Mouse (Mus musculus): ENCODE measurements at regions not wholly inside any gene's neighbourhood (a gene's known extent, or its start where the extent isn't known, plus 50 kb on each side); places are given as distances from the start of the nearest gene placed in this dataset.
A peak's percentile ranks its signal among the peaks of the same experiment; 100 is the strongest.

DNA sequence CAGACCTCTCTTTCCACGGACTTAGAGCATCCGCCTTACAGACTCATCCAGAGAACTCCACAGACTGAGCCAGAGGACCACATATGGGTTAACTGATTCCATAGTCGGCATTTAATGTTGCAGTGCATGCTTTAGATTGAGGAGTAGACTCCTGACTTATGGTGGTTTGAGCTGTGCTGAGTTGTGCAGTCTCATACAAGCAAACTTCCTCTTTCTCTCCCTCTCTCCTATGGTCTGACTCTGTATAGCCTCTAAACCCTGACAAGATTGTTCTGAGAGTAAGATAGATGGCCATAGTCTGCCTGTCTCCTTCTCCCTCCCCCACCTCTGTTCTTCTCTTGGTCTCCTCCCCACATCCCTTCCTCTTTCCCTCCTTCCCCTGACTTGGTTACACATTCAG, 616.0 kb downstream of the Ryr2 start:
- DNase-seq (ENCODE audit: low spot score) = no peak

DNA sequence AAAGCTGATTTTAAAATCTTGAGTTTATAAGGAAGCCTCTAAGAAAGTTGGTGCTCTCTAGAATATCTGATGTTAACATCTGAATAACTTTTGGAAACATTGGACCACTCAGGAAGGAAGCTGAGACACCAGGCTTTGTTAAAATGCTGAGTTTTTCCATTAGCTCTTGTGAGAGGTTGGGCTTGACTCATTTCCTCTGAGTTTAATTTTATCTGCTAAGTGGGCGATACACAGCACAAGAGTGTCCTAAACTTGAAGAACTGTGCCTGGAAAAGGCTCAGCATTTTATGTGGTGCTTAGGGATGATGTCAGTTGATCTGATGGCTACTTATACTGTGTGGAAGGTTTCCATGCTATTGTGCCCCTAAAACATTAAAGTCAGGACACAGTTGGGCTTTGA, 623.6 kb downstream of the Ryr2 start:
- DNase-seq (ENCODE audit: low spot score) = no peak

DNA sequence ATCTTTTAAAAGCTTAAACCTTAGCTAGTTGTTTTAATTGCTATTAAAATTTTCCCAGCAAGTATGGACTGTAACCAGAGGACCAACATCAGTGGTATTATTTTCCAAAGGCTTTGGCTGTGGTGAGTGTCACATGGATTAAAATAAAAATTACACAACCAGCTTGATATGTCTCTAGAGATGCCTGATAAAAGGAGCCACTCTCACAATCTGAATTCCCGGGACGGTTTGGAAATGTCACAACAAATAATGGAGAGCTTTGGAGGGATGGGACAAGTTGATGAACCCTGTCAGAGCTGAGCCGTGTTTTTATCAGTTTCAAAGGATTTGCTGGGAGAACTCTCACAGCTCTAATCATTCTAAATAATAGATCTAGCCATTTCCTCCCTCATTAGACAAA, 624.0 kb downstream of the Ryr2 start:
- no peak for DNase-seq (ENCODE audit: low spot score)

DNA sequence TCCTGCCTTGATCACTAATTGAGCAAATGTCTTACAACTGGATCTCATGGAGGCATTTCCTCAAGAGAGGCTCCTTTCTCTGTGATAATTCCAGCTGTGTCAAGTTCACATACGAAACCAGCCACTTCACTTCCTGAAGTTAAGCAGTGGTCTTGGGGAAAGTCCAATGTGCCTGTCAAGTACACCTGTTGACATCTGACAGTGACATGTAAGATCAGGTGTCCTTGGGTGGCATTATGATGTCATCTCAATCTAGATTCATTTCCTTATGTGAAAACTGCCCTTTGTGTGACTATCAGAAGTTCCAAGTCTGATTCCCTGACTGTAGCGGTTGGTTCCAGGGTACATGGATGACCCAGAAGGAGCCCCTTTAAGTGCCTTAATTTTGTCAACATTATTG, 646.5 kb downstream of the Ryr2 start:
- no peak for DNase-seq (ENCODE audit: low spot score)

DNA sequence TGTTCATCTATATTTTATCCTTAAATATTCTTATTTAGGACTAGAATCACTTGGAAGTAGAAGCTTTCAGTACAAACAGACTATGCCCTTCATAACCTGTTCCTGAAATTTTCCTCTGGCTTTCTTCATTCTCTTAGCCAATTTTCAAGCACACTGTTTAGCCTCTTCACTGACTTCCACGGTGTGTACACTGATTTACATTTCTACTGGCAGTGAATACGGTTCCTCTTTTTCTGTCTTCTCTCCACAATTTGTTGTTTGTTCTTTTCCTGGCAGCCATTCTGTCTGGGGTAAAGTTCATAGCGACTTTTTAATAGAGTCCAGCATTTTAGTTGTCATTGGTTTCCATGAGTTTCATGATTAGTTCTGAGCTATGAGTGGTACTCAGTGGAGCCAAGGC, 651.6 kb downstream of the Ryr2 start:
- DNase-seq (ENCODE audit: low spot score) = no peak

DNA sequence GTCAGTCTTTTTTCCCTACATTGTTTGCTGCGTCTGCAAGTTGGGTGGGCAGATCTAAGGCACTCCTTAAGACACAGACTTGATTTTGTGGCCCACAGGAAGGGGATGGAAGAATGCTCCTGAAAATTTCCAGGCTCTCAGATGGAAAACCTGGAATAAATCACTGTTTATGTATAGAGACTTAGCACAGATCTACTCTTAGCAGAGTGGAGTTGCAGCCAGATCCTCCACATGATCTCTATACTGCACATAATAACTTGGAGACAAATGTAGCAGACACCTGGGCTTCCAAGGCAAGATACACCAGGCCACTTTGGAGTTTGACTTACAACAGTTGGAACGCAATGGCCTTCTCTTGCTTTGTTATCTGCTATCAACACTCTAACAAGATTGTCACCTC, 654.3 kb downstream of the Ryr2 start:
- DNase-seq (ENCODE audit: low spot score) = no peak

DNA sequence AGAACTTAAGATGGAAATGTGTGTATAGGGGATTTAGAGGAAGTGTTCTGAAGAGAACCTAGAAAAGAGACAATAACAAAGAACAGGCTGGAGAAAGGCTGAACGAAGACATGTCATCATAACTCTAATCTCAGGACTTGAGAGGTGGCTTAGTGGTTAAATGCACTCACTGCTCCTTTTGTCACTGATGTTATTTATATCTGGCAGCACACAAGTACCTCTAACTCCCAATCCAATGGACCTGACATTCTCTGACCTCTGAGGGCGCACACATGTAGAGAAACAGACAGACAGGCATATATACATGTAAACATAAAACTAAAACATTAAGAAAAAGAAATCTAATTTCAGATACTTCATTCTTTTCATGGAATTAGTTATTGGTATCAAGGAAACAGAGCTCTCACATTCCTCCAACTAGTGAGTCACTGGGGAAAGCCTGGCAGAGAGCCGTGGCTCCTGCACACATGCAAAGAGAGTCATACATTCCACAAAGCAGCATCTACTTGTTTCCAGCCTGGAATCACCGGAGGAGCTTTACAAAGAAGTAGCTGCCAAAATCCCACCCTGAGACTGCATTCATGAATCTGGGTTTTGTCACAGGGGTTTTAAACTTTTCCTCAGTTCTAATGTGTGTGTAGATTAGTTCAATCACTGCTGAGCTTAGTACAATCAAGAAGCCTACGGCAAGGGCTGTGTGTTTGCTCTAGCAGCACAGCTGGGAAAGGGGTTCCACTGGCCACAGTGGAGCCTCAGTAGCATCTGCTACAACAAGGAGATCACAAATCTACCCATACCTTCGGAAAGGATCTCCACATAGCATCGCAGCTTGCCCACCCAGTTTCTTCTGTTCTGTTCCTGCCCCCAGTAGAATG, 674.0 kb downstream of the Ryr2 start:
- DNase-seq (ENCODE audit: low spot score) = no peak

DNA sequence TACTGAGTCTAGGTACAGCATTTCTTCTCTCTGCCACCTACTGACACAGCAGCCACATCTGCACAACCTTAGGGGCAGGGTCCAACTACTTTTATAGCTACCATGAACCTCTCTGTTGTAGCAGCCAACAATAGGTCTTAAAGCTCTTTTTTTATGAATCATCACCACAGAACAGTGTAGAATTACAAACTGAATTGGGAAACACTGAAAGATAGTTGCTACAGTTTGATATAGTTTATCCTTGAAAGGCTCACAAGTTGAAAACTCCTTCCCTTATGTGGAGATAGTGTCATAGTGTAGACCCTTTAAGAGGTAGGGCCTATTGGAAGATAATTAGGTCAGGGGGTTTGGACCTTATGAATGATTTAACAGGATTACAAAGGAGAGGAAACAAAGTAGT, 679.9 kb downstream of the Ryr2 start:
- no peak for DNase-seq (ENCODE audit: low spot score)

DNA sequence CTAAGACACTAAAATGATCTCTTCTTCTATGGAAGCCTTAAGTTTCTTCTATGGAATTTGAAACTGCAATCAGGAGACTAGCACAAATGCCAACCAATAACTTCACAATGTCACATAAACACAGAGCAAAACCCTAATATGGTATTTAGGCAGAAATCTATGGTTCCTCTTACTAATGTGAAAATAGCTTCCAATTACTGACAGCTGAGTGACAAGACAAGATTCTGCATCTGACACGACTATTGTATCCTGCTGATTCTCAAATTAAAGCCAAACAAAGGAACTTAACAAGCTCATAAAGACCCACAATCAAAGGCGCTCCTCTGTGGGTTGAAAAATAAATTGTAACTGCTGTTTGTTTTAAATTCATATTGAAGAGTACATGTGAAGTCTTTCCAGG, 714.7 kb downstream of the Ryr2 start:
- no peak for DNase-seq (ENCODE audit: low spot score)

DNA sequence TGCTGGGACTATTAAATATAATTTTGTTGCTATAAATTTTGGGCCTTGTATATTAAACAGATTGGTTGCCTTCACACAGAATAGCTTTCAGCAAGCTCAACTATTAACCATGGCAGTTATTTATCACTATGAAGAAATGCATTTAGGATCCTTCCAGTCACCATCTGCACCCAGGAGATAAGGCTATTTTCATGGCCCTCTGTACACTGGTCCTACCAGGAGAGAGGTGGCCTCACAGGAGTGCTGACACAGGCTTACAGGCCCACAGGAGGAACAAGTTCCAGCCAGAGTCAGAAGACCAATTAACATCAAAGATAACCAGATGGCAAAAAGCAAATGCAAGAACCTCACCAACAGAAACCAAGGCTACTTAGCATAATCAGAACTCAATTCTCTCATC, 731.3 kb downstream of the Ryr2 start:
- no peak for DNase-seq (ENCODE audit: low spot score)

DNA sequence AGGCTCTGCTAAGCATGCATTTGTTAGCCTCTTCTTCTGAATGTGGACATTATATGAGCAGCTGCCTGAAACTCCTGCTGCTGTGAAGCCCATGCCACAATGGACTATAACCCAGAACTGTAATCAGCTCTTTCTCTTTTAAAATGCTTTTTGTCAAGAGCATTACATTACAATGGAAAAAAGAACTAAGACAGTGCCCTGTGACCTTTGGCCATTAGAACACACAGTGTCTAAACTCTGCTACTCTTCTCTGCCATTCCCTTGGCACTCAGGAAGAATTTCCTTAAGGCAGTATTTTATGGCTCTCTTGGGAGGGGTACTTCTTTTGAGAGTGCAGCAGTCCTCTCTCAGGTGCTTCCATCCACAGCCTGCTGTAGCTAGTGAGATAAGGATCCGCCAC, 737.3 kb downstream of the Ryr2 start:
- no peak for DNase-seq (ENCODE audit: low spot score)

DNA sequence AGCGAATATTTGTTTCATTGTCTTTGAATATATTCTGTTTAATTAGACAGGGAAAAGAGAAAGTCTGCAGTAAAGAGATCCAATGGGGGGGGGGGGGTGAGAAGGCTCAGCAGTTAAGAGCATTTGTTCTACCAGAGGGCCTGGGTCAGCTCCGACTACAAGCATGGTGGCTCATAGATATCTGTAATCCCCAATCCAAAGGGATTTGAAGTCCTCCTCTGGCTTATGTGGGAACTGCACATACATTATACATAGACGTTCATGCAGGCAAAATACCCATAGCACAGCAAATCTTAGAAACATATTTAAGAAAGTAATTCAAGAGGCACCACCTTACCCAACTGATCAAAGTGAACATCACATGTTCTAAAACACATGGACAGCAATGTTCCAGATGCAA, 743.9 kb downstream of the Ryr2 start:
- DNase-seq (ENCODE audit: low spot score) = no peak

DNA sequence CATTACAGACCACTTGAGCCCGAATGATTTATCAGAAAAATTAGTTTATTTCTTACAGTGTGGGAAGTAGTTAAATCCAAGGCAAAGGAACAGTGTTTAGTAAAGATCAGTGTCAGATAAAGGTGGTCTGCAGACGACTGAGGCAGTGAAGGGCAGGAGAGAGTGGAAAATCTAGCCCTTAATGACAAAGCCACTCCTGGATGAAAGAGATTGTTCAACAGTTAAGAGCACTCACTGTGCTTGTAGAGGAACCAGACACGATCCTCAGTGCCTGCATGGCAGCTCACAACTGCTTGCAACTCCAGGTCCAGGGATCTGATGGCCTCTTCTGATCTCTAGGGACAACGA, 758.3 kb downstream of the Ryr2 start:
- DNase-seq (ENCODE audit: low spot score) = no peak

DNA sequence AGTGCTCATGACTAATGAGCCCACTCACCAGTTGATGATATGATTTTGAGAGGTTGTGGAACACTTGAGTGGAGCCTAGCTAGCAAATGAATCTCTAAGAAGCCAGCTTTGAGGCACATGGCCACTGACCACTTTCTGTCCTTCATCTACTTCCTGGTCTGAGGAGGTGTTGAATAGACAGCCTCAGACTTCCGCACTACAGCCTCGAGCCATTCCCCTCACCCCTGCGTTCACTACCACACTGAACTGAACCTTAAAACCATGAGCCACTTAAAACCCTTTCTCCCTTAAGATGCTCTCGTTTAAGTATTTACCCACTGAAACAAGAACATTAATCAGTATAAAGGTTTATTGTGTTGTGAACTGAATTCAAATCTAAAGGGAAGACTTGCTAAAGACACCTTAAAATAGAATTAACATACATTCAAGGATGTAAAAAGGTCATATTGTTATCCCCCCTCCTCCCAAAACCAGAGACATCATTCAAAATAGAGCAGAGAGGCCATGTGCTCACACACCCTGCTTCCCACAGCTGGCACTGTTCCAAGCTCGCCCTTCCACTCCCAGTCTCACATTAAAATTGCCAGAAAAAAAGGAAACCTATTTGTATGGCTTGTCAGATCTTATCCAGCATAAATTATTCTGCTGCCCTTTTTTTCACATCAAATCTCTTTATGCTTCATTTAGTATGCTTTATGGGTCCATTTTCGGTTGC, 758.8 kb downstream of the Ryr2 start:
- DNase-seq (ENCODE audit: low spot score) = no peak

DNA sequence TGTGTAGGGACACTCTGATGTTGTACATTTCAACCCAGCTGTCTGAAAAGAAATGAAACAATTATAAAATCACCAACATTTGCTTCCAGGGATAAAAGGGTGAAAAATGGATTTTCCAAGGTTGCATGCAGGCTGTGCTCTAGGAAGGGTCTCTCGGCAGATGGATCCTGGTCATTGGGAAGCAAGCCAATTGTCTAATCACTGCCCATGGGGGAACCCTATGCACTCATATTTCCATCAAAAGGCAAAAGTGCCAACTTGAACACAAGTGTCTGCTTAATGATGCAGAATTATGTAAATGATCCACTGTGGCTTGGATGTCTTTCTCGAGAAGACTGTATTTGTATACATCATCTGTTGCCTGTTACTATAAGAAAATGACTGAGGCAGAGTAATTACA, 762.2 kb downstream of the Ryr2 start:
- DNase-seq (ENCODE audit: low spot score) = no peak

DNA sequence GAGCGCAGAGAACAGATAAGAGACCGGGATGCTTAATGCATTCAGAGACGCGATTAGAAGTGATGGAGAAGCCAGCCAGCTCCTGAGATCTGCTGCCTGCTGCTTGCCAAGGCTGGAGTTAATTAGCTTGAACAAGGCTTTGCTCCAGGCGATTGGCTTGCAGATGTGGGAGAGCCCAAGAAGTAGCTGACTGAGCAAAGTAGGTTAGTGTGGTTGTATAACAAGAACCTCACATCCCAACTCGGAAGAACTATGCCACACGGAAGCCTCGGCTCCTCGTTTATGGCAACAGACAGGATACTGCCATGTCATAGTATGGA, 768.5 kb downstream of the Ryr2 start:
- DNase-seq (ENCODE audit: low spot score) = peak; percentile 19

DNA sequence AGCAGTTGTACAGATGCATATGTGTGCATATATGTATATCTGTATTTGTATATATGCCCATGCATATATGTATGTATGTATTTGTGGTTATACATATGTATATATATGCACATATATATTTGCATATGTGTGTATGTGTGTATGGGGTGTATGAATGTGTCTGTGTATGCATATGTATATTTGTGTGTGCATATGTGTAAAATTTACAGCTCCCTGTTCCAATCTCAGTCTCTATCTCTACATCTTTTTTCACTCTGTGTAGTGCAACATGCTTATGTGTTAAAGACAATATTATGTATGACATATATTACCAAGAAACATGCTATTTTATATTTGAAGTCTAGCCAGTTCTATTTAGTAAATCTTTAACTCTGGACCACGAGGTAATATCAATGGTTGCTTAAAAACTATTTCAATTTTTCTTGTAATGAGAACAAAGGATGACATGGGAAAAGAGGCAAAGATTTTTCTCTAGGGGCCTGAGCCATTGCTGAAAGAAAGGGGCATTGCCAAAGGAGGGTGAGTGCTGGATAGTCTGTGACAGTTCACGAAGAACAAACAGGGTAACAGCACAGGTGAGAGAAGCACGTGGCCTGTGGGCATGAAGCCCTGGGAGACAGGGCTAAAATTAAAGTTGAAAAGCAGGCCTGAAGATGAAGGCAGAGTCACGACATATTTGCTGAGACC, 769.0 kb downstream of the Ryr2 start:
- DNase-seq (ENCODE audit: low spot score) = no peak

DNA sequence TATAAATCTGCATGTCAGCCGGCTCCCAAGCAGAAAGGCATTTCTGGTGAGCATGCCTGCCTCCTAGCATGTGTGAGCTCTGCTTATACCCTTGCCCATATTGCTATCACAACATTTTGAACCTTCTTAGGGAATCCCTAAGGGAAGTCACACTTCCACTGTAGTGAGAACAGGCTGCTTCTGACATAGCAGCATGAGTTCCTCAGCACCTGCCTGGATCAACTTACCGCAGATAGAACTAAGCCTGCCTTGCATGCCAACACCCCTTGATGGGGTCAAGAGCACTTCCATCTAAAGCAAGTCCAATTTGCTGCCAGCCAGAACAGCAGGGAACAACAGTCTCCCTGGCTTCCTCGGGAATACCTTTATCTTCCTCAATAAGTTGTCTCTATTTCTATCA, 769.8 kb downstream of the Ryr2 start:
- DNase-seq (ENCODE audit: low spot score) = no peak

DNA sequence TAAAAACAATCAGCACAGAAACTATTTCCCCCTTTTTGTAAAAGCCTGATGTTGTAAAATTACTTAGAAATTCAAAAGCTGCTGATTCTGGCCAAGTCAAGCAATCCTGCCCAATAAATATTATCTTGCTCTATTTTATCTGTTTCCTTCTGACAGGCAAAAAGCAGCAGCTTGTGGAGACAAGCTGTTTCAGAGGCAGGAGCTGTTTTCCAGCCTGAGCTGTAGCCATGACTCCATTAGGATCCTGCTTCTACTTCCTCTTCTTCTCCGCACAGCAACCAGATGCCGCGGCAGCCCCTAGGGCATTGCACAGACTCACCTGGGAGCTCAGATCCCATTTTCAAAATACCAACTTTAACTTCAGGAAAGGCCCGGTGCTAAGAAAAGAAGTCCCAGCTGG, 774.8 kb downstream of the Ryr2 start:
- DNase-seq (ENCODE audit: low spot score) = no peak

DNA sequence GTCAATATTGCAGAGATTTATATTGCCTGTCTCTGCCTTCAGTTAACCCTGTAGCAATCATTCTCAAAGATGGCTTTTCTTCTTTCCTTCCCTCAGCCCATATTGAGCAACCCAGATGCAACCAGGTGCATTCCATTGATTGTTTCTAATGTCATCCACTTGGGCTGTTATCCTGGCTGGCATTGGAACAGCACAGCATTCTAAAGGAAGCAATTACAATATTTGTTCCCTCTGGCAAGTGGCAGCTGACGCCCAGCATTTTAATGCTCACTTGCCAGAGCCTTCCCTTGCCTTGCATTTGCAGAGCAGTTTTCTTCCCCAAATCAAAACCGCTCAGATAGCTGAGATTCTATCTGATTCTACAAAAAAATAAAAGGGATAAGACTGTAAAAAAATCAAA, 798.0 kb downstream of the Ryr2 start:
- DNase-seq (ENCODE audit: low spot score) = no peak

DNA sequence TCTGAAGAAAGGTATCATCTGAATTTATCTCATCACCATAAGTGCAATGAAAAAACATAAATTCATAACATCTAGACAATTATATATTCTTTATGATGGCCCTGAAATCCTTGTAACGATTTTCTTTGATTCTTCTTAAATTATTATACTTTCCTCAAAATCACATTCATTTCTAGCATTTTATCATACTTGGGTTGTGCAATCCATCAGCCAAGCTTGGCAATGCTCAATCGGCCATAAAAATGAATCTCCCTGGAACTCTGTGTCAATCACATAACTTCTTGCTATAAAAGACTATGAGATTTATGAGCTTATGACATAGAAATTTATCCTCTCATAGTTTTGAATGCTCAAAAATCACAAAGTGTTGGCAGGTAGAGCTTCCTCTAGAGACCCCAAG, 811.3 kb downstream of the Ryr2 start:
- DNase-seq (ENCODE audit: low spot score) = no peak

DNA sequence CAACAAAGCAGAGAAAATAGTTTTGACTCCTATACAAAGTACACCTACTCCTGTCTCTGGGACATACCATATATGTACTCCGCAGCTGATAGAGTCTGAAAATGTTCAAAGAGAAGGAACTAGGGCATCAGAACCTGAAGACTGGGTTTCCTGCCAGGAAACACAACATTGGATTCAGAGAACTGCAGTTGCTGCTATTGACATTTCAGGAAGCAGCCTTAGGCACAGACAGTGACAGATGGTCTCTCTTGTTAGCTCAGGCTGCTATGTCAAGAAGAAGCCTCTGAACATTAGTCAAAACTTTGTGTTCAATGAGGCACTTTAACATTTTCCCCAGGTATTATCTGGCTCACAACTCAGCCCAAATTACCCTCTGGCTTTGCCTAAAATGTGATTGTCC, 812.1 kb downstream of the Ryr2 start:
- DNase-seq (ENCODE audit: low spot score) = no peak

DNA sequence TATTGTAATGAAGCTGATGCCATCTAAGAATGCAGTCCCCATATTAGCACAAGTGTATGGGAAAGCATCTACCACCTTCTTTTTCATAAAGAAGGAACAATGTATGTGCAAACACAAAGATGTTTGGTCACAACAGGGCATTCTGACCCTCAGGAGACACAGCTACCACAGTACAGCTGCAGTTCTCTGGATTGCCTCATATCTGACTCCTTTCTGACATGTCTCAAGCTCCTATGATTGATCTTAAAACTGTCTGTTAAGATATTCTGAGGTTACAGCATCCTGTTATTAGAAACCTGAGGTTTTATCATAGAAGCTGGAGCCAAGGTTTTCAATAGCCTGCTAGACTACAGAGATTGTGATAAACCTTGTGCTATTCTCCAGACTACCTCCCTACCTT, 813.0 kb downstream of the Ryr2 start:
- no peak for DNase-seq (ENCODE audit: low spot score)

DNA sequence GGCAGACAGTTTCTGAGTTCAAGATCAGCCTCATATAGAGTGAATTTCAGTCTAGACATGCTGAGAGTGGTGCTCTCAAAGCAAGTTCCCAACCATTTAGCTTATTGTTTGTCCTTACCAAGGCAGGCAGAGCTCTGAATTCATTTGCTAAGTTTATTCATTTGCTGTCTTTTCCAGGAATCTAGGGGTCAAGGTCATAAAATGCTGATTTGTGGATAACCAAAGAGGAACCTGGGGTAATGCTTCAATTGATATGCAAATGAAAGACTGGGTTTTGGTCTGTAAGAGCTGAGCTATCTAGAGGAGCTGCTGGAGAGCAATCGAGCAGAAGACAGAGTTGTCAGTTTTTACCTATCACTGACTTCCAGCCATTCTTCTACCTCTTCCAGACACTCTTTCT, 832.8 kb downstream of the Ryr2 start:
- DNase-seq (ENCODE audit: low spot score) = no peak

Data from ovary, adult 18-20 months (tissue).